Mouse (Mus musculus) testis, postnatal 10 days (tissue): ENCODE results near the gene Arpp19.

Experiments used
- DNase-seq: peaks from one replicate; pipeline ENCODE4 v3.0.0; 2021; ENCODE audit warnings: low spot score

Gene Arpp19

DNA sequence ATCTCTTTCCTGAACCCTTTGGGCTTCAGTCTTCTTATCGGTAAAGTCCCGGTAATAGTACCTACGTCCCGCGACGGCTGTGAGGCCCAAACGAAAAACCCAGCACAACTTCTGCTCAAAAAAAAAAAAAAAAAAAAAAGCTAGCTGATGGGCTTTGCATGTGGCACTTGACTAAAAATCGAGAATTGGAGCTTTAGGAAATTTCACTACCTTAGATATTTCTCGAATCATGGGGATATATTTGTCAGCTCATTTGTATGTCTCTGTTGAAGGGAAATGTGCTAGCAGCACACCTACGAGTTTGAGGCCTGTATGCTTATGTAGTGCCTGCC is 909 bp downstream of the Arpp19 start:
- DNase-seq: no peak

DNA sequence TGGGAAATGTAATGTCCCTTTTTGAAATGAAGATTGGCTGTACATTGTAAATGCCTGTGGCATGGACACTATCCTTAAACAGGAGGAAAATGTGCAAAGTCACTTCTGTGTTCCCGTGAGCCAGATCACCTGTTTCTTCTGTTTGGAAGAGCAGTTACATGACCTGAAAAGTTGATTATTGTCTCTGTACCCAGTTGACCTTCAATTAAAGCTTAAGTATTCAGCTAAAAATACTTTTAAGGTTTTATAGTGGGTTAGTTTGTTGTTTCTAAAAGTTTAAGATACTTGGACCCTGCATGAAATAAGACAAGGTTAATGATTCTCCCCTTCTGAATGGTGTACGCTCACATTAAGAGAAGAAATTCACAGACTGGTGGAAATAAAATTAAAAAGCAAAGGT is 3.2 kb downstream of the Arpp19 start:
- DNase-seq: no peak

DNA sequence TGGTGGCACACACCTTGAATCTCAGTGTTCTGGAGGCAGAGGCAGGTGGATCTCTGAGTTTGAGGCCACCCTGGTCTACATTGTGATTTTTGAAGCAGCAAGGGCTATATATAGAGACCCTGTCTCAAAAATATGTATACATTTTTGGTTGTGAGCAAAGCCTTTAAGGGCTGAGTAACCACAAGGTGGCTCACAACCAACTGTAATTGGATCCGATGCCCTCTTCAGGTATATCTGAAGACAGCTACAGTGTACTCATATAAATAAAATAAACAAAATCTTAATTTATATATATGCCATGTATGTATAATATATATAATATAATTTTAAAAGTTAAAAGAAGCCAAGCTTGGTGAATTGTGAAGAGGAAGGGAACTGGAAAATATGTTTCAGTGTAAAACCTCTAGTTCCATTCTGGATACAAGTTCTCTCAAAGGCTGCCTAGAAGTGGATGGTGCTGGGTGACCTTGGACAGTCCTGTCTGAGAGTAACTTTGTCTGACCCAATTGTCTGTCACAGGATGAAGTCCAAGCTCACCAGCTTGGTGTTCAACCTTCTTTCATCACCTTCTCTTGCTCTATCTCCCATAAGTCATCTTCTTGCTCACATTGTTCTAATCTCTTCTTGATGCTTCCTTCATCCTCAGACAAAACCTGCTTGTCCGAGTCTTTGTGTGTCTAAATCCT is 4.6 kb downstream of the Arpp19 start:
- DNase-seq: no peak

DNA sequence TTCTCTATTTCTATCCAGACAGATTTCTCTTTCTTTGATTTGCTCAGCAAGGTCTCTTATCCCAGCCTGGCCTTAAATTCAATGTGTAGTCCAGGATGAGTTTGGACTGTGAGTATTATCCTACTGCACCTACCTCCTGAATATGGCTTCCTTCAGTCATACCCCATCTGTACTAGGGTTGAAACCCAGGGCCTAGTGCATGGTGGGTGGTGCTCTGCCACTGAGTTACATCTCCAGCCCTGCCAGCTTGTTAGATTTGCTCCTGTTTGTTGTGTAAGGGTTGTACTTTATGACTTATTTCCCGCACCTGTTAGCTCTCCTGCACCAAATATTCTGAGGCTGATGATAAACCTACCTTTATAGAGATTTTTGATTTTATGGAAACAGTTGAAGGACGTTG is 5.8 kb downstream of the Arpp19 start:
- no peak for DNase-seq

DNA sequence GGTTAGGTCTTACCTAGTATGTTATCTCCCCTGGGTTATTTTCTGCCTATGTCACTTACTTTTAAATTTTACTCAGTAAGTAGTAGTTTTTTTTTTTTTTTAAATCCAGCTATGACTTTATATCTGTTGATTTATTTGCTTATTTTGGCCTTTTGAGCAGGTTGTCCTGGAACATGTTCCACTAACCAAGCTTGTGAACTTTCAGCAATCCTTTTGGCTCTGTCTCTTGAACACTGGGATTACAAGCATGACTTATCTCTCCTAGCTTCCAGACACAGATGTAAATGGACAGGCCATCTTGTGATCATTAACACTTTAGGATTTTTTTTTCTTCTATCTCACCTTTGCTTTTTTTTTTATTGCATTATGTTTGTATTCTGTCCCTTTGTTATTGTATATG is 9.7 kb downstream of the Arpp19 start:
- no peak for DNase-seq

DNA sequence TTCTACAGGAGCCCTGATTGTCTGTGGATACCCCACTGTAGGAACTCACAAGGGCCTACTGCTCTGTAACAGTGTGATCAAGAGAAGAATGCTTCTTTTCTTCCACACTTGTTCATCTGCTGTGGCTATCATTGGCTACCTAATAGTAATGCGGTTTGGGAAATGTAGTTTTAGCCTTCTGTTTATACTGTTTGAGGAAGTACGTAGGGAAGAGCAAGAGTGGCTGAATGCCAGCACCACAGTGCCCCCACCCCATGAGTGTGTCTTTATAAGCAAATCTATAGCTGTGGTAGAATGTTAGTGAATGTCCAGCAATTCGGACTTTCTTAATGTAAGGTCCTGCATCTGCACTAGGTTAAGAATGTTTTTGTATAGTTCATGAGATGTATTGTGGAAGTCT is 11.7 kb downstream of the Arpp19 start:
- DNase-seq: no peak

DNA sequence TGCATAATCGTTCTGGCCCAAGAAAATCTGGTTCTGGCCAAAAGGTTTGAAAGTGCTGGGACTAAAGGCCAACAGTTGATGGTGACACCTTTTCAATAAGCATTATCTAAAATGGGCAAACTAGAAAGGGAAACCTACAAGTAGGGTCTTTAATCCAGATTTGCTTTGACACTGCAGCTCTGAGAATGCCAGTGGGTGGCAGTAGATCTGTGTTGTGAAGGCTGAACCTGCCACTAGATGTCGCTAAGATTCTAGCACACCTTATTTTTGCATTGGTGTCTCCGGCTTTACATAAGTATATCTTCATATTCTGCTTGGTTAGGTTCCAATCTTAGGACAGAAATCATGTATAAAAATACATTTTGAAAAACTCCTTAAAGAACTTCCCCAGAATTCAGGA is 12.6 kb downstream of the Arpp19 start:
- DNase-seq: peak; percentile 64

DNA sequence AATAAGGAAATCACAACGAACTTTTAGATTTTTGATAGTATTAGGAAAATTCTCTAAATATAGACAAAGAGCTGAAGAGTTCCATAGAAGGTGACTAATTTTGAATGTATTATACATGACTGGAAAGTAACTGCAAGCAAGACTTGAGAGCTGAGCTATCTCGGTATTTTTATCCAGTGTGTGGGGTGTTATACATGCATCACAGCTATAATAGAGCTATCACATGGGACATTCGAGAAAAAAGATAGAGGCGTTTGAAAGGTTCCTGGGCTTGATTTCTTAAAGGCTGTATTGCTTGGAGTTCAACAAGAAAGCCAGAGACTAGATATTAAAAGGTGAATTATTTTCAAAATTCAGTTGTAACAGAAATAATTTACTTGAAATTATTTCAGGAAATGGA is 14.4 kb downstream of the Arpp19 start:
- no peak for DNase-seq

DNA sequence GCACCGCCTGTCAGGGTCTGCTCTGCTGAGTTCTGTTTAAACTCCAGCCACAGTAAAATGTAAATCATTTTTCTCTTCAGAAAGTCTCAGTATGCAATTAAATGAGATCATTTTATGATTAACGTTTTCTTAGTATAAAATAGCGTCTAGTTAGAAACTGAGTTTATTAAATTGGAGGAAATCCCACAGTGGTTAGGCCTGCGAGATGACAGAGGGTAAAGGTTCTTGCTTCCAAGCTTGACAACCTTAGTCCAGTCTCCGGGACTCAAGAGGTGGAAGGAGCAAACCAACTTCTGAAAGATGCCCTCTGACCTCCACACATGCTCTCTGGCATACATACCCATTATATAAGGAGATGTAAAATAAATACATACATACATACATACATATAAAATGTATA is 17.6 kb downstream of the Arpp19 start:
- DNase-seq: no peak

DNA sequence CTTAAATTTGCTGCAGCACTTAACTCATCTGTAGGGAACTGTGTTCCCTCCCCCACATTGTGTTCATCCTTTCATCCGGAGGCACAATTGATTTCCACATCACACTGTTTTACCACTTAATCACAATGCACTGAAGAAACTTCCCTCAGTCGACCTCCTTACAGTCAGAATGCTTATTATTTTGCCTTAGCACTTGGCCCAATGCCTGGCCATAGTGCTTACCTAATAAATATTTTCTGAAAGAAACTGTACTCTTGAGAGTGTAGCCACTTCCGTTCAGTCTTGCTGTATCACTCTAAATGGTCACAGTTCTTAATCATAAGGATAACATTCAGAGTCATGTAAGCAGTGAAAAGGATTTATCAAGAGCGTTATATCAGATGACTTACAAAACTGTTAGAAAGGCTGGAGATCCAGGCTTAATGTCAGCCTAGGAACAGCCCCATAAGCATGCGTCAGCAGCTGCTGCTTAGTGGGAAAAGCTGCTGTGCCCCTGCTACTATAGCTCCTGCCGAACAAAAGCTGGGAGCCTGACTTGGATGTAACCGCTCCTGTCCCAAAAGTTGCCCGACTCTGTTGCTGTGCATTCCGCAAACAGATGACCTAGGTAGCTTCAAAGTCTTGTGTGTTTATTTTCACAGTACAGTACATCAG is 27.4 kb downstream of the Arpp19 start:
- no peak for DNase-seq

DNA sequence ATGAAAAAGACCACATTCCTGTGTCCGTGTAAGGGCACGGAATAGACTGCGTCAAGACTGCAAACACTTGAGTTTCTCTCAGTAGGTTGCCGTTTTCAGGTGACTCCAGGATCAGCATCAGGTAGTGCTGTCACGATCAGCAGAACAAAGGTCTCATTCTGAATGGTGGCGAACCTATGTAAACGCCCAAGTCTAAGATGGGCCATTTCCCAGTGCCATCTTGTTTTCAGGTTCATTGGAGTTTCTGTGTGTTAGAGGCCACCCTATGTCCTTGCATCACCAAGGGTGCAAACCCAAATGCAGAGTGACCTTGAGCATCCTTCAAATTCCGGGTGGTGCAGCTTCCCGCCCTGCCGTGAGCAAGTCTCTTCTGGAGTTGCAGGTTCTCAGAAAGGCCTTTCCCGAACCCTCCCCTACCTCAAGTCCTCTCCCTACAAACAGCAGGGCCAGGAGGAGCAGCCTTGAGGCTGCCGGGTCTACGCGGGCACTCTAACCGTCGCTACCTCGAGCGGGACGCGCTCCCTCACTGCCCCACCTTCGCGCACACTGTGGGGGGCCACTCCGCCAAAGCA is 33.1 kb downstream of the Arpp19 start, which contains the start of gene Myo5a:
Gene Myo5a, plus strand, starts transcription at position 559 of the 572 bp plus-strand sequence.
- DNase-seq: no peak

DNA sequence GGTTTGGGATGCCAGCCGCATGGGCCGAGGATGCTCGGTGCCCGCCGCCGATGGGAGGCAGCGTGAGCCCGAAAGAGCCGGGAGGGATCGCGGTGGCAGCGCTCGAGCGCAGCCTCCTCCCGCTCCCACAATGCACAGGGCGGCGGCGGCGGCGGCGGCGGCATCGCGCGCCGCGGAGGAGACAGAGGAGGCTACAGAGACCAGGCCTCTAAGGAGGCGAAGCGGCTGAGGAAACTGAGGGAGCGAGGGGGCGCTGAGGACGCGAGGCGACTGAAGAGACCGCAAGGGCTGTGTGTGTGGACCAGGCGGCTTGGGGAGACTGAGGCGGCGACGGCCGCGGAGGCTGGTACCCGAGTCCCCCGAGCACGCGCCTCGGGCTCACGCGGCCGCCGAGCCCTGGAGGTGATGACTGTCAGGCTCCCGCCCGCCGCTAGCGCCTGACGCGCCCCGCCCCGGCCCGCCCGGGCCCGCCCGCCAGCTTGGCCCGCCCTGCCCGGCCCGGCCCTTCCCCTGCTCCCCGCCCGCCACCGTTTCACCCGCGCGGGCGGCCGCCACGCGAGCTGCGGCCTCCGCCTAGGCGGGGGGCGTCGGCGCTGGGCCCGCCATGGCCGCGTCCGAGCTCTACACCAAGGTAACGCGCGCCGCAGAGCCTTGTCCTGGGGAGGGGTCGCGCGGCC is 33.8 kb downstream of the Arpp19 start:
- peak; percentile 80 for DNase-seq

DNA sequence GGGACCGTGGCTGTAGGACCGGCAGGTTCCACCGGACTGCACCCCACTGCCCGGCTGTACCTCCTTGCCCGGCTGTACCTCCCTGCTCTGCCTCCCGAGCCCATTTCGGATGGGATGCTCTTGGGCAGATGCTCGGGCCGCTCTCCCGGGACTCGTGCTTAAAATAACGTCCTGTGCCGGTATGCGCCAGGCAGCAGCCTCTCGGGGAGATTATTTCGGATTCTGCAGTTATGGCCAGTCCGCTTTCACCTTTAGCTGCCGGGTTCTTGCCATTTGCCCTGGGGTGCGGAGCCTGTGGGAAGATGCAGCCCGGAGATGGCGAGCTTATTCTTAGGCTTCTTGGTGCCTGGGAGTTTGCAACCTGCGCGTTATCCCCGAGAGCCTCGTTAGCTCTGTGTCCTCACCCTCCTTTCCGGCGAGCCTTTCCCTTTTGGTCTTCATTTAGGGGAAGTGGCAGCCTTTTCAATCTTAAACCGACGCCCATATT is 34.3 kb downstream of the Arpp19 start:
- DNase-seq: no peak

DNA sequence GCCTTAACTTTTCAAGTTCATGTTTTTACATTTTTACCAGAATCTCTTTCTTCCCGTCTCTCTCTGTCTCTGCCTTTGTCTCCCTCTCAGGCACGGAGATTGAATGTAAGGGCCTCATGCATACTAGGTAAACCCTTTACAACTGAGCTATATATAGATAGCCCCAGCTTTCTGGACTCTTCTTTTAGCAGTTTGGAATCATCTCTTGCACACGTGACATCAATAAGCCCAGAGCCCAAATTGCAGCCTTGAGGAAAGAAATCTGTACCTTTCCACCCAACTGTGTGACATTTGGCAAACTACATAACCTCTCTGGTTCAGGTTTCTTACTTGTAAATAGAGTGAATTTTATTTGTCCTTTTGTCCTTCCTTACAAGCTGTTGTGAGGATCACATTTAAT is 34.9 kb downstream of the Arpp19 start:
- no peak for DNase-seq

DNA sequence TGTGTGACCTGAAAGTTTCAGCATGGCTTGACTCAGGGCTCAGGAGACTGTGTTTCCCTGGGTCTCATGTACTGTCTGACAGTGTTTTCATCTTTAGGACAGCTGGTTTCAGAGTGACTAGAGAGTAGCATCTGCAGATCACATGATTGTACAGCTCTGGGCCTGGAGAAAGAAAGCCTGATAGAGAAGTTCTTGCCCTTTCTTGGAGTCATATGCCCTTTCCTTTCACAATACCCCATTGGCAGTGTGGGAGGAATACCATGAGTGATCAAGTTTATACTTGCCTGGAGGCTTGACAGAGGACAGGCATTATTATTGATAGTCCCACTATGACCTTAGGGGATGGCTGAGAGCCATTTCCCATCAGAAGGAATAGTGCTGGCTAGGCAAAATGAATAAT is 39.8 kb downstream of the Arpp19 start:
- no peak for DNase-seq

DNA sequence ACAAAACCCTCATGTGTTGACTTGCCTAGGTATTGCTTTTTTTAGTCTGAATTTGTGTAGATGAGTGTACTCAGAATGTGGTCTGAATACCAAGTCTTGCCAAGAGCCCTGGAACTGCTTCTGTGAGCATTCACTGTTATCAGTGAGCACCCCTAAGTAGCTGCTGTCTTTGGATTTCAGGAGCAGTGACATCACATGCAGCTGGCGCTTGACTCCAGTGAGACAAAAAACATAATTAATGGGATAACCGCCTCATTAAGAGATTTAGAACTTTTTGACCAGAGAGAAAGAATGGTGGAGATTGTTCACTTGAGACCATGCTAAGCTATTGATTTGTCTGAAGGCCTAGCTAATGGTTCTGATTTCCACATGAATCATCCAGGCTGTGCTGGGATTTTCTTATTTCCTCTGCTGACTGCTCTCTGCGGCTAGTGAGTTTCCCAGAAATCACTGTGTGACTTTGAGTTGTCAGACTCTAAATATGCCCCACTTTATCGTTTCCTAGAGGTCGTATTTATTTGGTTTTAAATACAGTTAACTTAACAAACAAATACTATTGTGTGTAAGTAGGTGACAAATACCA is 47.9 kb downstream of the Arpp19 start:
- no peak for DNase-seq

DNA sequence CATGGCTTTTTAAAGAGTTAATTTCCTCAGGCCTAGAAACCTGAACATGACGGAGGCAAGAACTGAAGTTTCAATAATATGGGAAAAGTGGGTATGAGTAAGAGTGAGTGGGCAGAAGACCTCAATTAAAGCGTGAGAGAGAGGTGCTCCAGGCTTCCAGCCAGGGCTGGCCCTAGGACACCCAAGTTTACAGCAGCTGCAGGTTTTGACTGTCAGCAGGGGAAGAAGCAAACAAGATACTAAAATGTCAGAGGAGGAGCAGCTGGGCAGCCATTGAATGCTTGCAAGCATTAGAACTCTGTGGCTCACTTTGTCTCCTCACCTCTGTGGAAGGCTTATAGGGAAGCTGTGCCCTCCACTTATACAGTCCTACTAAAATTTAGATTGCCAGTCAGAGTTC is 50.4 kb downstream of the Arpp19 start:
- no peak for DNase-seq

DNA sequence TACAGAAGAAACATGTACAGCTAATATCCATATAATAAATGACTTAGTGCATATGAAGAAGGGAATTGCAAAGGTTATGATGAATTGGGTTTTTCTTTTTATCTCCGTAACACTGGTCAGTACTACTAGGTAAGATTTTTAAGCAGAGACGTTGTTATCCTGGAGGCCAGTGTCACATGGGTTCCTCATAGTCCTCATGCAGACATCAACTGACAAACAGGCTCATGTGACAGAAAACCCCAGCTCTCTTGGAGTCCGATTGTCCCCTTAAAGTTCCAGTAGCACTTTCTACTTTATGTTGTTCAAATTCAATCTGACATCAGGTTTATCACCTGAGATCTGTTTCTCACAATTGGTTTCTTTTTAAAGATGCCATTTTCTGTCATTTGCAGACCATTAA is 51.9 kb downstream of the Arpp19 start:
- no peak for DNase-seq

DNA sequence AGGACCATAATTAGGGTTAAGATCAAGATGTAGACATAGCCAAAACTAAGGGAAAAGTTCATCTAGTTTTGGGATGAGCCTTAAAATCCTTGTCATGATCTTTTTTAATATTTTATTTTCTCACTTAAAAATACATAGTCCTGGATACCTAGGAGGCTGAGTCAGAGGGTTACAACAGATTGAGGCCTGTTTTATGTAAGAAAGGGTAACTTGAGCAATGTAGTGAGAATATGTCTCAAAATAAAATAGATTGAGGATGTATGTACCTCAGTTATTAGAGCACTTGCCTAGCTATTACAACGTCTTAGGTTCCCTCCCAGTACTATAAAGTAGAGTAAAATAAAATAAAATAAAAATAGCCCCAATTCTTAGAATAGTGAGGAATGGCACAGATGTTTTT is 54.7 kb downstream of the Arpp19 start:
- no peak for DNase-seq

DNA sequence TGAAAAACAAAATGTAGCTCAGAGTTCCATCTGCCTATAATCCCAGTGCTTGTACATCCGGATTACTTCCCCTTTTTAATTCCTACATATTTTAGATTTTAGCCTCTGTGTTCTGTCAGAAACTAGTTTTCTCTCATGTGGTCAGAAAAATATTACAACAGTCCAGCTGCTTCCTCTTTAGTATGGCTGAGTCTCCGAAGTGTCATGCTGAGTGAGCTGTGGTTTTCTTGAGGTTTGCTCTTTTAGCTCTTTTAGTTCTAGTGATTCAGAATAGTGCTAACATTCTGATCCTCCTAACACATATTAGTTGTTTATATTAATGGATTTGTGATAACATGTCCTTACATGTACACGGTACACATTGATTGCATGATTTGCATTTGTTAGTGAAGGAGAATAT is 57.3 kb downstream of the Arpp19 start:
- no peak for DNase-seq

DNA sequence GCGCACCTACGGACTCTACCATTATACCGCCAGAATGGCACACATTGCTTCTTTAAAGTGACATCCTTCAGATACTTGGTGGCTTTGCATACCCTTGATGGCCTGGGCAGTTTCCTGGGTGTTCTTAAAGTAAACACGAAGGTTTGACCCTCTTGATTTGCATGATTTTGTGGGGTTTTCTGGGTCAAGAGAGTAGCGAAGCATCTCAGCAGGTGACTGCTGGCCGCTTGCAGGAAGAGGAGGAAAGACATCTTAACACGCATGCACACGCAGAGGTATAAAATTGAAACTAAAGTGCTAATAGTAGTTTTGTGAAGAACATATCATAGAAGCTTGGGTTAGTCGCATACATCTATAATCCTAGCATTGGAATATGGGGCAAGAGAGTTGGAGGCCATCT is 61.5 kb downstream of the Arpp19 start:
- DNase-seq: no peak

DNA sequence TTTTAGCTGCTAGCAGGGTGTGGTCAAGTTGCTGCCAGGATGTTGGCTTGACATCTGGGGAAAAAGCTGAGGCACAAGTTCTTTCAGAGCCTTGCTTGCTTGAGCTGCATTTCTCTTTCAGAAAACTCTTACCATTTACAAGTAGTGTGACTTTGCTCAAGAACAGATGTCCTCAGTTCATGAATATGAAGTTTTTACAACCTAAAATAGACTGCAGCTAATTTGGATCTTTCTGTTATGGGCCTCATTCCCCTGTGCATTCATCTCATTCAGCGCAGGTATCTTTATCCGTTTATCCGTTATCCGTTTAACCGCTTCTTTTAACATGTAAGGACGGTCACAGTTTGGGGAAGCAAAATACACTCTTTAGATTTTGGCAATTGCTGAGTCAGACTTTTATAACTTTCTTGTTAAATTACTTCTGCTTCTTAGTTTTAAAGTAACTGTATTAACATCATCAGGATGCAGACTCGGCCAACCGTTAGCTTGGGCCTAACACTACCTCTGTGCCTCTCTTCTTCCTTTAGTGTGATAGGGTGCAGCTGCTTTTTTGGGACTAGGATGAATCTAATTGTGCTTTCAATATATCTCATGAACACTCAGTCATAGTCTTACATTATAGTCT is 62.9 kb downstream of the Arpp19 start:
- no peak for DNase-seq
